Mouse (Mus musculus): ENCODE measurements at regions not wholly inside any gene's neighbourhood (a gene's known extent, or its start where the extent isn't known, plus 50 kb on each side); places are given as distances from the start of the nearest gene placed in this dataset.

- no peak for DNase-seq (ENCODE audit: low spot score)
Measured at GRCm38 (mm10) chr9:84923966-84924365, 388.6 kb upstream of the Gm11114 start.

- no peak for DNase-seq (ENCODE audit: low spot score)
Measured at GRCm38 (mm10) chr9:84936291-84937055, 376.1 kb upstream of the Gm11114 start.

GRCm38 (mm10) chr9:84966558-84967154 is 345.9 kb upstream of the Gm11114 start:
- no peak for DNase-seq (ENCODE audit: low spot score)

- no peak for DNase-seq (ENCODE audit: low spot score)
Measured at GRCm38 (mm10) chr9:84969975-84970608, 342.5 kb upstream of the Gm11114 start.

GRCm38 (mm10) chr9:84977470-84977869 is 335.1 kb upstream of the Gm11114 start:
- no peak for DNase-seq (ENCODE audit: low spot score)

- DNase-seq (ENCODE audit: low spot score): no peak
Measured at GRCm38 (mm10) chr9:85003414-85003813, 309.2 kb upstream of the Gm11114 start.

GRCm38 (mm10) chr9:85011361-85011760 is 301.2 kb upstream of the Gm11114 start:
- DNase-seq (ENCODE audit: low spot score): no peak

- no peak for DNase-seq (ENCODE audit: low spot score)
Measured at GRCm38 (mm10) chr9:85048112-85048978, 264.2 kb upstream of the Gm11114 start.

GRCm38 (mm10) chr9:85052526-85052925 is 260.0 kb upstream of the Gm11114 start:
- DNase-seq (ENCODE audit: low spot score): no peak

- no peak for DNase-seq (ENCODE audit: low spot score)
Measured at GRCm38 (mm10) chr9:85079975-85080374, 232.6 kb upstream of the Gm11114 start.

GRCm38 (mm10) chr9:85088556-85089338 is 223.8 kb upstream of the Gm11114 start:
- DNase-seq (ENCODE audit: low spot score): no peak

GRCm38 (mm10) chr9:85090297-85090696 is 222.3 kb upstream of the Gm11114 start:
- DNase-seq (ENCODE audit: low spot score): no peak

GRCm38 (mm10) chr9:85095234-85095633 is 217.3 kb upstream of the Gm11114 start:
- no peak for DNase-seq (ENCODE audit: low spot score)

- no peak for DNase-seq (ENCODE audit: low spot score)
Measured at GRCm38 (mm10) chr9:85096520-85096919, 216.1 kb upstream of the Gm11114 start.

GRCm38 (mm10) chr9:85112928-85113327 is 199.6 kb upstream of the Gm11114 start:
- no peak for DNase-seq (ENCODE audit: low spot score)

GRCm38 (mm10) chr9:85114234-85114633 is 198.3 kb upstream of the Gm11114 start:
- DNase-seq (ENCODE audit: low spot score): no peak

- no peak for DNase-seq (ENCODE audit: low spot score)
Measured at GRCm38 (mm10) chr9:85120061-85120460, 192.5 kb upstream of the Gm11114 start.

GRCm38 (mm10) chr9:85121059-85121458 is 191.5 kb upstream of the Gm11114 start:
- no peak for DNase-seq (ENCODE audit: low spot score)

- DNase-seq (ENCODE audit: low spot score): no peak
Measured at GRCm38 (mm10) chr9:85123706-85124105, 188.9 kb upstream of the Gm11114 start.

GRCm38 (mm10) chr9:85125775-85126174 is 186.8 kb upstream of the Gm11114 start:
- peak; percentile 2 for DNase-seq (ENCODE audit: low spot score)

GRCm38 (mm10) chr9:85126541-85126940 is 186.0 kb upstream of the Gm11114 start:
- no peak for DNase-seq (ENCODE audit: low spot score)
